Mouse (Mus musculus): ENCODE results near the gene Rftn2. TPM values are rescaled to one million over a fixed set of nuclear protein-coding genes. Genes with fewer than 3 reads are reported as not detected.

Rftn2 gene
- total RNA-seq (2014; rRNA removed) (11.2 and 14.2 TPM in 2 replicates), polyA plus RNA-seq (2015; fragmentation: Nextera tagmentation; extraction: Ambion mirVana) (14.9 and 19.9 TPM in 2 replicates)

- Histone ChIP-seq H3K27me3 (ENCODE audit: insufficient read depth, low read length) (no peaks in the 10 kb centered on the region), H3K4me1 (ENCODE audit: insufficient read depth, low read length) (peaks cover 2% of the 10 kb centered on the region), H3K36me3 (ENCODE audit: insufficient read depth, low read length) (no peaks in the 10 kb centered on the region), H3K4me3 (ENCODE audit: low read length) (peak within 1 kb of the TSS; percentile 41), H3K9ac (replicated peaks; ENCODE audit: low read length) (peak within 1 kb of the TSS; percentile 51), H3K4me2 (ENCODE audit: low read depth, low read length) (peak within 1 kb of the TSS; percentile 59), H3K27ac (peak within 1 kb of the TSS; percentile 77), H3K9me3 (ENCODE audit: low read length) (no peaks in the 10 kb centered on the region)
- WGBS: under 1% methylated on average over 26 of the region's 26 CpGs
- TF ChIP-seq CTCF (IDR thresholded peaks at IDR 0.05; ENCODE audit: low read depth): no peak
- ATAC-seq (0 out of 2 replicates have a peak, but pooled peaks have one; percentile 25), DNase-seq (ENCODE audit: low spot score) (peak; percentile 53)
These were observed at the start of gene Rftn2 for GRCm38 (mm10) chr1:55226011-55226857. Gene Rftn2, minus strand, starts transcription at chr1:55226782.

- no peak for DNase-seq (ENCODE audit: low spot score)
These were observed 38.9 kb upstream of the Rftn2 start for GRCm38 (mm10) chr1:55265447-55265846.

GRCm38 (mm10) chr1:55264385-55264784 lies 37.8 kb upstream of the Rftn2 start:
- Histone ChIP-seq H3K4me1 (ENCODE audit: insufficient read depth, low read length) (no peaks in the 10 kb centered on the region), H3K4me2 (ENCODE audit: low read depth, low read length) (no peak overlapping the region), H3K4me3 (ENCODE audit: low read length) (no peak overlapping the region), H3K27ac (no peak overlapping the region), H3K27me3 (ENCODE audit: insufficient read depth, low read length) (no peaks in the 10 kb centered on the region), H3K9ac (replicated peaks; ENCODE audit: low read length) (no peak overlapping the region), H3K9me3 (ENCODE audit: low read length) (no peaks in the 10 kb centered on the region), H3K36me3 (ENCODE audit: insufficient read depth, low read length) (no peaks in the 10 kb centered on the region)
- TF ChIP-seq CTCF (IDR thresholded peaks at IDR 0.05; ENCODE audit: low read depth): no peak
- no peak for ATAC-seq
- DNase-seq (ENCODE audit: low spot score): no peak
- whole genome bisulfite sequencing: 75% methylated on average over 2 of the region's 2 CpGs

More at GRCm38 (mm10) chr1:55265447-55265846, 38.9 kb upstream of the Rftn2 start:
- 64% methylated on average over 2 of the region's 2 CpGs for WGBS
- TF ChIP-seq CTCF (IDR thresholded peaks at IDR 0.05; ENCODE audit: low read depth): peak; percentile 34
- H3K4me3 ChIP-seq (ENCODE audit: low read length): no peak overlapping the region
- no peaks in the 10 kb centered on the region for H3K36me3 ChIP-seq (ENCODE audit: insufficient read depth, low read length)
- H3K4me1 ChIP-seq (ENCODE audit: insufficient read depth, low read length): no peaks in the 10 kb centered on the region
- H3K27me3 ChIP-seq (ENCODE audit: insufficient read depth, low read length): no peaks in the 10 kb centered on the region
- no peak overlapping the region for H3K4me2 ChIP-seq (ENCODE audit: low read depth, low read length)
- no peak for ATAC-seq
- no peak overlapping the region for H3K9ac ChIP-seq (replicated peaks; ENCODE audit: low read length)
- H3K9me3 ChIP-seq (ENCODE audit: low read length): no peaks in the 10 kb centered on the region
- no peak overlapping the region for H3K27ac ChIP-seq

GRCm38 (mm10) chr1:55246374-55246773 lies 19.8 kb upstream of the Rftn2 start:
- WGBS: 93% methylated on average over 2 of the region's 2 CpGs
- no peak for ATAC-seq
- H3K4me1 ChIP-seq (ENCODE audit: insufficient read depth, low read length): peaks cover 7% of the 10 kb centered on the region; the same call in 1 of the 2 replicates

GRCm38 (mm10) chr1:55239237-55239636 lies 12.7 kb upstream of the Rftn2 start:
- Histone ChIP-seq H3K9me3 (ENCODE audit: low read length) (no peaks in the 10 kb centered on the region), H3K4me2 (ENCODE audit: low read depth, low read length) (peak overlapping the region; percentile 93), H3K27me3 (ENCODE audit: insufficient read depth, low read length) (no peaks in the 10 kb centered on the region), H3K4me3 (ENCODE audit: low read length) (peak overlapping the region; percentile 70), H3K4me1 (ENCODE audit: insufficient read depth, low read length) (peaks cover 31% of the 10 kb centered on the region), H3K9ac (replicated peaks; ENCODE audit: low read length) (peak overlapping the region; percentile 60; the same call in 1 of the 2 replicates), H3K27ac (no peak overlapping the region), H3K36me3 (ENCODE audit: insufficient read depth, low read length) (no peaks in the 10 kb centered on the region)
- TF ChIP-seq CTCF (IDR thresholded peaks at IDR 0.05; ENCODE audit: low read depth): peak; percentile 80
- DNase-seq (ENCODE audit: low spot score): peak; percentile 84
- WGBS: 3% methylated on average over 1 of the region's 1 CpGs
- ATAC-seq: no peak

More at GRCm38 (mm10) chr1:55246374-55246773, 19.8 kb upstream of the Rftn2 start:
- H3K4me3 ChIP-seq (ENCODE audit: low read length): no peak overlapping the region
- DNase-seq (ENCODE audit: low spot score): no peak
- H3K36me3 ChIP-seq (ENCODE audit: insufficient read depth, low read length): no peaks in the 10 kb centered on the region
- no peak overlapping the region for H3K9ac ChIP-seq (replicated peaks; ENCODE audit: low read length)
- H3K27ac ChIP-seq: no peak overlapping the region
- H3K4me2 ChIP-seq (ENCODE audit: low read depth, low read length): no peak overlapping the region
- no peak for TF ChIP-seq CTCF (IDR thresholded peaks at IDR 0.05; ENCODE audit: low read depth)
- H3K27me3 ChIP-seq (ENCODE audit: insufficient read depth, low read length): no peaks in the 10 kb centered on the region
- no peaks in the 10 kb centered on the region for H3K9me3 ChIP-seq (ENCODE audit: low read length)

GRCm38 (mm10) chr1:55238496-55238895 lies 11.9 kb upstream of the Rftn2 start:
- Histone ChIP-seq H3K4me1 (ENCODE audit: insufficient read depth, low read length) (peaks cover 31% of the 10 kb centered on the region), H3K36me3 (ENCODE audit: insufficient read depth, low read length) (no peaks in the 10 kb centered on the region), H3K9me3 (ENCODE audit: low read length) (no peaks in the 10 kb centered on the region), H3K4me2 (ENCODE audit: low read depth, low read length) (peak overlapping the region; percentile 93), H3K4me3 (ENCODE audit: low read length) (peak overlapping the region; percentile 70), H3K27me3 (ENCODE audit: insufficient read depth, low read length) (no peaks in the 10 kb centered on the region), H3K9ac (replicated peaks; ENCODE audit: low read length) (peak overlapping the region; percentile 60), H3K27ac (peak overlapping the region; percentile 88; the same call in 1 of the 2 replicates)
- no peak for TF ChIP-seq CTCF (IDR thresholded peaks at IDR 0.05; ENCODE audit: low read depth)
- 12% methylated on average over 13 of the region's 13 CpGs for WGBS
- no peak for ATAC-seq
- DNase-seq (ENCODE audit: low spot score): peak; percentile 9
